Mouse (Mus musculus) mouse embryonic stem cell (cell line): ENCODE results near the gene Emg1.

Experiments used
- in situ Hi-C, 2 experiments: fragments of 300-500 bp; cut with MboI; formaldehyde crosslinking; loops; 1 replicate in 1 of 2; 3 replicates in 1 of 2; pipeline ENCODE4 v1.14.3; 2019 to 2020; ENCODE audit warnings: low sequenced_read_pairs in 2 of 2, low pct_unique_long_range_greater_than_20kb in 1 of 2, mixed read lengths in 1 of 2; ENCODE audit not compliant: unreplicated experiment in 1 of 2

Gene Emg1

DNA sequence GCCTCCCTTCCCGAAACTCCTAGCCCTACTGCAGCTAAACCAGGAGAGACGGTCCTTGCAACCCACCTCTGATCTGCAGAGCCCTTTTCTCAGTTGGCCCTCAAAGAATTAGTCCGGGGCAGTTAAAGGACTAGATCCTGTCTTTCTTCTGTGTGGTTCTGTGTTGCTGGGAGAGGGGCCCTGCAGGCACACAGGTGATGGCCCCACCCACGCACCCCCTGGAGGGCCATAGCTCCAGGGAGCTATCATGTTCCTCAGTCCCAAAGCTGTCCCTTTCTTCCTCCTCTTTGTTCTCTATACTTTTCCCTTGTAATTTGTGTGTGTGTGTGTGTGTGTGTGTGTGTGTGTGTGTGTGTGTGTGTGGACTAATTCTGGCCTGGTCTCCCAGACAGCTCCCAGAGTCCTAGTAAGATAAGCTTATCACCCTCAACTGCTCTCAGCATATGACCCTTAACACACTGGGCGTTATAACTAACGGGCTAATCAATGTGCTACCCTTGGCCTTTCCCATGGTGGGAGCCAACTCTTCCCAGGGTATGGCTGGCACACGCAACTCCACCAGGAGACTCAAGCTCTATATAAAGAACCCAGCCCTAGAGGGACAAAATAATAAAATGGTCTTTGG is 7.5 kb upstream of the Emg1 start:
- in situ Hi-C loops: no loop called here

GRCm38 (mm10) chr6:124718703-124719102 is 6.7 kb upstream of the Emg1 start:
- in situ Hi-C loops: no loop called here

- in situ Hi-C loops: no loop called here
These were observed 6.0 kb upstream of the Emg1 start for GRCm38 (mm10) chr6:124717968-124718367.

DNA sequence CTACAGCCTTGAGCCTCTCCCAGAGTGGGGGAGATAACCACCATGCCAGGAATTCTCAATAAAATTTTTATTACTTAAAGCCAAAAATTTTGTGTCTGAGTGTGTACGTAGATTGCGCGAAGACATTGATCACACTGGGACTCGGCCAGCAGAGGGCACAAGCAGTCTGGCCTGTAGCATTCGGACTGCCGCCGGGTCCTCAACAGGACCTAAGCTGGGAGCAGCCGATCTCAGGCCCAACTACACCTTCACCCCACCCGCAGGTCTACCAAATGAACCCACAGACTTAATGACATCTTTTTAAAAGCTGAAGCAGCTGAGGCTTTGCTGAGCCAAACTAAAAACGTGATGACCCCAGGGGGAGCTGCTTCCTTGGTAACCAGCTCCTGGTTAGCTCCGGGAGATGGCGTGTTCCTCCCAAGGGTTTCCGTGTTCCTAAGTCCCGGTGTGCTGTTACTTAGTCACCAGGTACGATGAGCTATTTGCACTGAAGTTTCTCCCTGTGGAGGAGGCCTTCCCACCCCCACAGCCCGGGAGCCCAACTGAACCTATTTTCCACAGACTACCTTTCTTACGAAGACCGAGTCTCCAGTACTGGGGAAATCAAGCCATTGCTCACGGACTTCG is 5.0 kb upstream of the Emg1 start:
- in situ Hi-C loops: no loop called here

DNA sequence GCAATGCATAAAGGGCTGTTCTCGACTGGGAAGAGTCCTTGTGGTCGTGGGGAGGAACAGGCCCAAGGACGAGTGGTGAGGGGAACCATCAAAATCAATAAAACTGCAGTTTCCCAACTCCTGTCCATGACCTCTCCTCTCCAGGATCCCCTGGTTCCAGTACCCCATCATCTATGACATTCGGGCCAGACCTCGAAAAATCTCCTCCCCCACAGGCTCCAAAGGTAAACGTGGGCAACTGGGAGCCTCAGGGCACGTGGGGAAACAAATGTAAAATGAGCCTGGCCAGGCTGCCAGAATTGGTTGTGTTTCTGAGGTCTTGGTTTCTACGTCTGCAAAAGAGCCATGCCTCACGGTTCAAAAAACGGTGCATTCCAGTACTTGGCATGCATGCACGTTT is 940 bp upstream of the Emg1 start:
- in situ Hi-C loops: no loop called here

DNA sequence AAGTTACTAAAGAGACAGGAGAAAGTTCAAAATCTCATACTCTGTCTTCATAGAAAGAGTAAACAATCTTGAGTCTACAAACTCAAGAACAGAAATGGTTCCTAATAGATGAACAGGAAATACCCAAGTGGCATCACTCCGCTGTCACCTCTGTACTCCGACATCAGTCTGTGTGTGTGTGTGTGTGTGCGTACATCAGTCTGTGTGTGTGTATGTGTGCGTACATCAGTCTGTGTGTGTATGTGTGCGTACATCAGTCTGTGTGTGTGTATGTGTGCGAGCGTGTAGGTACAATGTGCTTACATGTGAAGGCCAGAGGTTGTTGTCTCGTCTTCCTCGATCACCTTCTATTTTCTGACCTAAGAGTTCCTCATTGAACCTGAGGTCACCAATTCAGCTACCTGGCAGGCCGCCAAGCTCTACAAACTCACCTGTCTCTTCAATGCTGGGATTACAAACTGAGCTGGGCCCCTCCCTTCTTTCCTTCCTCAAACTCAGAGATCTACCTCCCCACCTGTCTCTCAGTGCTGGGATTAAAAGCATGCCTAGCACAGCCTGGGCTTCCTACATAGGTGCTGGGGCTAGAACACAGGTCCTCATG is 3.6 kb downstream of the Emg1 start:
- in situ Hi-C loops: no loop called here

DNA sequence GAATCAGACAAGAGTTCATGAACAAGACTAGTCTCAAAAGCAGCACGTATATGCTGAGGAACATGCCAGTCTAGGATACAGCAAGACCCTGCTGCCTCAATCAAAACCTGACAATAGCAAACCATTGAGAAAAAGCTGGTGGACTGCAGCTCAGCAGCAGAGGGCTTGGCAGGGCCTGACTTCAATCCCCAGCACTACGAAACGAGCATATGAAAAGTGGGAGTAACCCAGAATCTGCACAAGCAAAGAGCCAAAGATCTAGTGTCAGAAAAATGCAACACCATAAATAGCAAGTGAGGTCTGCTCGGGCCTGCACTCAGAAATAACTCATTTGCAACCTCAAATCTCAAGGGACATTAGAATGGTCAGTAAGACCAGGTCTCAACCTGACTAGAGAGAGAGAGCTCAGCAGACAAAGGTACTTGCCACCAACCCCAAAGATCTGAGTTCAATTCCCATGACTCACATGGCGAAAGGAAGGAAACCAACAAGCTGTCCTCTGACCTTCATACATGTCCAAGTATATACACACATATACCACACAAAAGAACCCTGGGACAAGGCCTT is 5.8 kb downstream of the Emg1 start:
- in situ Hi-C loops: no loop called here

- in situ Hi-C loops: no loop called here
These were observed 7.6 kb downstream of the Emg1 start for GRCm38 (mm10) chr6:124704417-124704816.

- in situ Hi-C loops: no loop called here
These were observed 8.2 kb downstream of the Emg1 start for GRCm38 (mm10) chr6:124703789-124704188.

GRCm38 (mm10) chr6:124702784-124703103 is 9.2 kb downstream of the Emg1 start:
- in situ Hi-C loops: no loop called here

DNA sequence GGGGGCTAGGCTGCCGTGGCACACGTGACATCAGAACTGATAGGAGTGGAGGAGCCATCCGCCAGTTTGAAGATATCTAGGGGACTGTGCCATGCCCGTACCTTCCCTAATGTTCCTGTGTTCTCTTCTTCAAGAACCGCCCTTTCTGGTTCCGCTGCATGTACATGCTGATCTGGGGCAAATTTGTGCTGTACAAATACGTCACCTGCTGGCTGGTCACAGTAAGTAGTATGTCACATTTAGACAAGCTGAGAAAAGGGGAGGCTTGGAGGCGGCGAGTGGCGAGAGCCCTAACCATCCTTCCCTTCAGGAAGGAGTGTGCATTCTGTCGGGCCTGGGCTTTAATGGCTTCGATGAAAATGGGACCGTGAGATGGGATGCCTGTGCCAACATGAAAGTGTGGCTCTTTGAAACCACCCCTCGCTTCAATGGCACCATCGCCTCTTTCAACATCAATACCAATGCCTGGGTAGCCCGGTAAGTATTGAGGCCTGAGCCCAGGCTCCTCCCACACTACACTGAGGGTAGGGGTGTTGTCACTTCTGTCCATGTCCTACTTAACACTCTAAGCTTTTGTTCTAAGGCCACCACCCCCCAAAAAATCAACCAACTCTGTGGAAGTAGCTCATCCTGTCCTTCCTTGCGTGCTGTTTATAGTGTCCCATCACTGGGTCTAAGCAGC is 9.7 kb downstream of the Emg1 start:
- in situ Hi-C loops: no loop called here

GRCm38 (mm10) chr6:124701338-124701737 is 10.6 kb downstream of the Emg1 start:
- in situ Hi-C loops: no loop called here

DNA sequence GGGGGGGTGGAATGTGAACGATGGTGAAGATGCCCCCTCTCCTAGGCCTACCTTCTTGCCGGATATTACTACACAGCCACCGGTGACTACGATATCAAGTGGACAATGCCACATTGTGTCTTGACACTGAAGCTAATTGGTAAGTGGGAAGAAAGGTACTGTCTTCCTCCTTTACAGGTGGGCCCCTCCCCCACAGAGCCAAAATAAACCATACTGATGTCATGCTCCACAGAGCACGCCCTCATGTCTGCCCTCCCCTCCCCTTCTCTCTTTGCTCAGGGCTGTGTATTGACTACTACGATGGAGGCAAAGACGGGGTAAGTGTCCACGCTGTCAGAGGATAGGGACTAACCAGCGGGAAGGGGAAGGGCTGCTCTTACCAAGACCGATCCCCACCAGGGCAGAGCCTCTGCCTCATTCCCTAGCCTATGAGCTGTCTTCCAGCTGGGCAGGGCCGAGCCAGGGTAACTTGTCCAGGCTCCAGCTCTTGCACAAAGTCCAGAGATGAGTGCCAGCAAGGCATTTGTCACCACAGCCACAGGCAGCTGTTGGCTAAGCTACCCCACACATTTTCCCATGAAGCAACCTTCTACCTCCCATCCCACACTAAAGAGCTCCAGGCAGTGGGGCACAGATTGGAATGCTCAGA is 11.9 kb downstream of the Emg1 start:
- in situ Hi-C loops: no loop called here

GRCm38 (mm10) chr6:124699366-124699765 is 12.6 kb downstream of the Emg1 start:
- in situ Hi-C loops: no loop called here

GRCm38 (mm10) chr6:124698751-124699150 is 13.2 kb downstream of the Emg1 start:
- in situ Hi-C loops: no loop called here

GRCm38 (mm10) chr6:124696441-124697150 is 15.4 kb downstream of the Emg1 start:
- in situ Hi-C loops: no loop called here

DNA sequence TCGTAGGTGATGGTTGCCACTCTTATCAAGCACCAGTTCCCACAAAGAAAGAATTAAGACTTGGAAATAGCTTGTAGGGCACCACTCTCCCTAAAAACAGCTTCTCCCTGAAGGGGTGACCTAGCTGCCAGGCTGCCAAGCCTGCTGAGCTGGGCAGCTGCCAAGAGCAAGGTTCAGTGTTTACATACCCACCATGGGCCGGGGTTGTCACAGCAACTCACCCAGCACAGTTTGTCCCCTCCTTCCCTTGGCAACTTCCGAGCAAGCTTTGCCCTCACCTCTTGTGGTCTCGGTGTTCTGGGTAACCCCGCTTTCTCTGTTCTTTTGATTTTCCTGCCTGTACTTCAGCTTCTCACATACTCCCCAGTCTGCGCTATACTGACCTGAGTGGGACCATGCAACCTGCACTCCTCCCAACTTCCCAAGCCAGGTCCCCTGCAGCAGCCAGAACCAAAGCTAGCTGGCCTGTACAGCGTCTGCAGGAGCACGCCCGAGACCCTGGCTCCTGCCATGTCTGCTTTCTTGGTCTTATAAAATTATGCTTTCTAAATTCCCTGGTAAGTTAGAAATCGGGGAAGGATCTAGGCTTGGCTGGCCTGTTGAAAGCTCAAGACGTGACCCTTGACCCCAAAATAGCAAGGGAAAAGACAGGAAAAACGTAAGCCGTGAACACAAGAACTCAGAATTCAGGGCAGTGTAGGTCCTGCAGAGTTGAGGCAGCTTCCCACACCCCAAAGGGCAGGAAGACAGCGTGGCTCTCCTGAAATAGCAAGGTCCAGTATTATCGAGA is 17.6 kb downstream of the Emg1 start:
- in situ Hi-C loops: no loop called here
